Mouse (Mus musculus) embryonic facial prominence, embryonic 15.5 days (tissue): ENCODE data around the gene Trip12. TPM values are rescaled to one million over a fixed set of nuclear protein-coding genes. Genes with fewer than 3 reads are reported as not detected.

ENCODE experiments used
- ATAC-seq: fragments of 200-750 bp; cut with Nextera tagmentation; 2 replicates; pipeline ENCODE4 v1.8.0; 2017; ENCODE audit warnings: low read depth, moderate TSS enrichment; ENCODE audit not compliant: insufficient number of reproducible peaks, low FRiP score, low TSS enrichment
- H3K27ac ChIP-seq: fragments of 300-500 bp; sonication (generic); replicated peaks from 2 replicates; pipeline ENCODE4 v1.5.1; 2015; ENCODE audit warnings: mild to moderate bottlenecking, inconsistent platforms
- H3K27me3 ChIP-seq: fragments of 300-500 bp; sonication (generic); 2 replicates; pipeline ENCODE4 v1.6.1; 2015; ENCODE audit warnings: inconsistent platforms
- H3K36me3 ChIP-seq: fragments of 300-500 bp; sonication (generic); 2 replicates; pipeline ENCODE4 v1.6.1; 2015; ENCODE audit warnings: mild to moderate bottlenecking, inconsistent platforms
- H3K4me1 ChIP-seq: fragments of 300-500 bp; sonication (generic); 2 replicates; pipeline ENCODE4 v1.6.1; 2015; ENCODE audit warnings: inconsistent platforms
- H3K4me2 ChIP-seq: fragments of 300-500 bp; sonication (generic); replicated peaks from 2 replicates; pipeline ENCODE4 v1.6.1; 2015; ENCODE audit warnings: mild to moderate bottlenecking, inconsistent platforms
- H3K4me3 ChIP-seq: fragments of 300-500 bp; sonication (generic); replicated peaks from 2 replicates; pipeline ENCODE4 v1.5.1; 2015; ENCODE audit warnings: mild to moderate bottlenecking, inconsistent platforms
- H3K9ac ChIP-seq: fragments of 300-500 bp; sonication (generic); 2 replicates; pipeline ENCODE4 v1.6.1; 2015; ENCODE audit warnings: inconsistent platforms
- H3K9me3 ChIP-seq: fragments of 300-500 bp; sonication (generic); replicated peaks from 2 replicates; pipeline ENCODE4 v1.6.1; 2016; ENCODE audit warnings: inconsistent platforms
- WGBS: fragments of 180-500 bp; shearing (Covaris S2); methylation state at CpG from one replicate; pipeline ENCODE4 v1.1.7; 2015; 5-methylcytosine and 5-hydroxymethylcytosine counted together
- microRNA-seq: library from miRNA; unstranded; fragments of <30 nt; microRNA quantifications from one replicate; pipeline ENCODE4, GENCODE M21; 2016; ENCODE audit warnings: borderline number of aligned reads
- polyA plus RNA-seq: library from polyadenylated mRNA; unstranded; fragments of >200 nt; fragmentation: Nextera tagmentation; extraction: Ambion mirVana; gene quantifications from 2 replicates; pipeline ENCODE4 v1.2.1, GENCODE M21; 2015

Trip12 gene
- polyA plus RNA-seq, 1 experiment from 2014 or later, result 56.5 TPM

- H3K4me1 ChIP-seq, result peaks cover 7% of the 10 kb centered on the region; the same call in 1 of the 2 replicates
- H3K4me3 ChIP-seq, result peak overlapping the region; percentile 19; the same call in 1 of the 2 replicates
- no peak for ATAC-seq
- H3K4me2 ChIP-seq, result peak overlapping the region; percentile 35
- H3K9me3 ChIP-seq, result no peaks in the 10 kb centered on the region
- 16% methylated on average over 31 of the region's 31 CpGs for WGBS
- no peak overlapping the region for H3K9ac ChIP-seq
- H3K27ac ChIP-seq, result no peak overlapping the region
- H3K27me3 ChIP-seq, result 0 out of 2 replicates have a peak, but pooled peaks cover 5% of the 10 kb centered on the region
- H3K36me3 ChIP-seq, result no peaks in the 10 kb centered on the region
These were observed 130.2 kb downstream of the Trip12 start for GRCm38 (mm10) chr1:84709810-84710785.

GRCm38 (mm10) chr1:84709406-84709805 is 130.9 kb downstream of the Trip12 start:
- H3K36me3 ChIP-seq, result no peaks in the 10 kb centered on the region
- peaks cover 7% of the 10 kb centered on the region; the same call in 1 of the 2 replicates for H3K4me1 ChIP-seq
- H3K9ac ChIP-seq, result no peak overlapping the region
- 13% methylated on average over 5 of the region's 5 CpGs for WGBS
- H3K4me3 ChIP-seq, result no peak overlapping the region
- no peak overlapping the region for H3K27ac ChIP-seq
- peak overlapping the region; percentile 35; the same call in 1 of the 2 replicates for H3K4me2 ChIP-seq
- ATAC-seq, result no peak
- 0 out of 2 replicates have a peak, but pooled peaks cover 5% of the 10 kb centered on the region for H3K27me3 ChIP-seq
- no peaks in the 10 kb centered on the region for H3K9me3 ChIP-seq

DNA sequence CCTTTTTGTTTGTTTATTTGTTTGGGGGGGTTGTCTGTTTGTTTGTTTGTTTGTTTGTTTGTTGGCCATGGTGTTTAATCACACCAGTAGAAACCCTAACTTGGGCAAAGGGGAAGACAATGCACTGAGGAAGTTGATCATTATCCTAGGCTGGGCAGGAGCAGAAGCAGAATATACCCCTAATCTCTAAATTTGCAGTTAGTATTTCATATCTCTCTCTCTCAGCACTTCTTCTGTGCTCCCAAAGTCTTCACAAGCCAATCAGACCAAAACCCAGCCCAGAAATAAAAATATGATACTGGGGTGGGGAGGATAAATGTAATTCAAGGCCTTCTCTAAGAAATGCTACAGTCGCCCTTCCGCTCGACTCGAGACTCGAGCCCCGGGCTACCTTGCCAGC is 140.1 kb downstream of the Trip12 start:
- 93% methylated on average over 6 of the region's 6 CpGs for WGBS
- Histone ChIP-seq H3K27ac (no peak overlapping the region), H3K9me3 (no peaks in the 10 kb centered on the region), H3K4me3 (no peak overlapping the region), H3K27me3 (peaks cover 15% of the 10 kb centered on the region), H3K4me1 (peaks cover 12% of the 10 kb centered on the region), H3K4me2 (no peak overlapping the region), H3K9ac (no peak overlapping the region), H3K36me3 (no peaks in the 10 kb centered on the region)
- ATAC-seq, result no peak

- 4% methylated on average over 2 of the region's 2 CpGs for WGBS
These were observed 143.2 kb downstream of the Trip12 start for GRCm38 (mm10) chr1:84697136-84697535.

DNA sequence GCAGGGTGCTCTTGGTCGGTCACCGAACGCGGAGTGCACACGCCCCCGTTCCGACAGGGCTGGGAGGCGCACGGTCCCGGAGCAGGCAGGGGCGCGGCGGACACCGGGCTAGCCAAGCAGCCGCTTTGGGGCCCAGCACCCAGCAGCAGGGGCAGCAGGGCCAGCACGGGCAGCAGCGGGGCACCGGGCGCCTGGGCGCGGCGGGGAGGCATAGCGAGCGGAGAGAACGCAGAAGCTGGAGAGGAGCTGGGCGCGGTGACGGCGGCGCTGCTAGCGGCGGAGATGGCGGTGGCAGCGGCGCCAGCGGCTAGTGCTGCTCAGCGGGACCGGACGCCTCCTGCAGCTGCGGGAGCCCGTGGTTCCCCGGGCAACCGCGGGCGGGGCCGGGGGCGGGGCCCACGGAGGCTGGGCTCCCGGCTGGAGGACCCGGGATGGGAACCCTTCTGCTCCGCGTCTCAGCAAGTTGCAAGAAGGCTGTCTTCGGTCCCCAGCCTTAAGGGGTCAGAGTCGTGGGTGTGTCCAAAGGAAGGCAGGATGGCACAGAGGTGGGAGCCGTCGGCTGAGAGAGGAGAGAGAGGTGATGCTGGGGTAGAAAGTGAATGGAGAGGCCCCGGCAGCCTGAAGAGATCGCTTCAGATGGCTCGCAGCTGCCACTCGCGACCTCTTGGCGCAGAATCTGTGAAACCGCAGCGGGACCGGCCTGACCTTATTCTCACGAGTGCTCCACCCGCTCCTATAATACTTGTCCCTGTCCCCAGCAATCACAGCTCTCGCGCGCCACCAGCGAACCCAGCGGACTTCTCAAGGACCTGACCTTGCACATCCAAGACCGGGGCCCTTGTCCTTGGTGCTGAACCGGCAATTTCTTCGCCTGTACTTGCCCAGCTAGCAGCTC is 144.6 kb downstream of the Trip12 start, which contains the start of gene Dner:
TSS of gene Dner (minus strand) at position 705 of the 895 bp plus-strand sequence.
- peak; percentile 83 for ATAC-seq

More at GRCm38 (mm10) chr1:84697136-84697535, 143.2 kb downstream of the Trip12 start:
- Histone ChIP-seq H3K4me1 (peaks cover 16% of the 10 kb centered on the region), H3K27me3 (peaks cover 36% of the 10 kb centered on the region), H3K4me2 (no peak overlapping the region), H3K36me3 (no peaks in the 10 kb centered on the region), H3K4me3 (no peak overlapping the region), H3K9ac (no peak overlapping the region), H3K9me3 (no peaks in the 10 kb centered on the region), H3K27ac (no peak overlapping the region)
- no peak for ATAC-seq

GRCm38 (mm10) chr1:84694688-84695474 is 145.4 kb downstream of the Trip12 start:
- Histone ChIP-seq H3K36me3 (no peaks in the 10 kb centered on the region), H3K27ac (no peak overlapping the region), H3K9me3 (no peaks in the 10 kb centered on the region), H3K9ac (no peak overlapping the region), H3K27me3 (peaks cover 36% of the 10 kb centered on the region), H3K4me1 (peaks cover 16% of the 10 kb centered on the region), H3K4me3 (peak overlapping the region; percentile 49), H3K4me2 (peak overlapping the region; percentile 91)
- ATAC-seq, result peak; percentile 58
- 6% methylated on average over 26 of the region's 26 CpGs for WGBS

More for the DNA sequence above, 144.6 kb downstream of the Trip12 start, which contains the start of gene Dner:
- Histone ChIP-seq H3K9ac (peak within 1 kb of the TSS; percentile 9; the same call in 1 of the 2 replicates), H3K27me3 (peaks cover 36% of the 10 kb centered on the region), H3K4me2 (peak within 1 kb of the TSS; percentile 91), H3K27ac (no peak within 1 kb of the TSS), H3K4me3 (peak within 1 kb of the TSS; percentile 49), H3K4me1 (peaks cover 16% of the 10 kb centered on the region), H3K36me3 (no peaks in the 10 kb centered on the region), H3K9me3 (no peaks in the 10 kb centered on the region)
- under 1% methylated on average over 73 of the region's 75 CpGs for WGBS

DNA sequence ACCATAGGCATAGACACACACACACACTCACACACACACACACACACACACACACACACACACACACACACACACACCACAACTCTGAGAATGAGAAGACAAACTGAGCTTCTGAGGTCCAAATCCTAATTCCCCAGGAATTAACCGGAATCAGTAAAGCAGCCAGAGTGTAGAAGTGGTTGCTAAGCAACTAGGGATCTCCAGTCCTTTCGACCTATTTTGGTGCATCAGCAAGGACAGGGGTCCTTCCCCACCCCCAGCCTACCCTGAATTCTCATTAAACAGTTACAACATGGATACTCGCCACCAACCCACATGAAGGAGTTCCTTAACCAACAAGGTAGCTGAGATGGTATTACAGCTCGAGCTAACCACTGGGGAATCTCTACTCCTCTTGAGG is 162.4 kb downstream of the Trip12 start:
- H3K9me3 ChIP-seq, result no peaks in the 10 kb centered on the region
- no peak overlapping the region for H3K9ac ChIP-seq
- H3K4me3 ChIP-seq, result no peak overlapping the region
- H3K27me3 ChIP-seq, result no peaks in the 10 kb centered on the region
- ATAC-seq, result no peak
- no peaks in the 10 kb centered on the region for H3K4me1 ChIP-seq
- 57% methylated on average over 4 of the region's 4 CpGs for WGBS
- no peak overlapping the region for H3K4me2 ChIP-seq
- no peaks in the 10 kb centered on the region for H3K36me3 ChIP-seq
- no peak overlapping the region for H3K27ac ChIP-seq

Small RNA genes lying within 50 kb of the gene (microRNA-seq; reads per million reads assigned to microRNA genes)
- 5.2 reads per million, percentile 21 among the genes with 10 or more reads in this experiment for gene Mir5126

Other genes with a start within 250 kb of the Trip12 start
- 7.5 and 8.4 TPM in 2 replicates for gene Dner, start 144.3 kb downstream of the Trip12 start, polyA plus RNA-seq
- 21.1 and 28.9 TPM in 2 replicates for gene Fbxo36, start 675 bp downstream of the Trip12 start, polyA plus RNA-seq
- gene Slc16a14, start 94.6 kb upstream of the Trip12 start, polyA plus RNA-seq, result 0.51 and 1.0 TPM in 2 replicates